Mouse (Mus musculus) ES-E14 (cell line): ENCODE results near the gene Asrgl1. TPM values are rescaled to one million over a fixed set of nuclear protein-coding genes. Genes with fewer than 3 reads are reported as not detected.

Experiments used
- DNase-seq: peaks from one replicate; pipeline ENCODE4 v3.0.0-alpha.2; 2013; ENCODE audit warnings: low read depth, low spot score
- H3K27ac ChIP-seq: 2 replicates; pipeline ENCODE4 v1.5.1; 2012; ENCODE audit warnings: low read depth, mild to moderate bottlenecking, low read length, moderate library complexity, mixed read lengths; ENCODE audit not compliant: poor library complexity, insufficient read depth, severe bottlenecking
- H3K36me3 ChIP-seq: 2 replicates; pipeline ENCODE4 v1.6.1; 2012; ENCODE audit warnings: mild to moderate bottlenecking, low read length, moderate library complexity, mixed read lengths; ENCODE audit not compliant: control insufficient read depth, poor library complexity, insufficient read depth, severe bottlenecking
- H3K4me1 ChIP-seq, 2 experiments: fragments of 150-350 bp in 1 of 2; sonication (generic) in 1 of 2; 2 replicates each; pipeline ENCODE4 v1.6.1; 2012; ENCODE audit warnings: low read length in 2 of 2, mild to moderate bottlenecking in 1 of 2, mixed read lengths in 1 of 2; ENCODE audit not compliant: control insufficient read depth in 2 of 2, insufficient read depth in 2 of 2, poor library complexity in 1 of 2
- H3K4me3 ChIP-seq, 2 experiments: fragments of 150-350 bp in 1 of 2; sonication (generic) in 1 of 2; 2 replicates each; pipeline ENCODE4 v1.5.1; 2012; ENCODE audit warnings: low read length in 2 of 2, low read depth in 1 of 2, mild to moderate bottlenecking in 1 of 2, mixed read lengths in 1 of 2; ENCODE audit not compliant: insufficient read depth in 1 of 2, poor library complexity in 1 of 2, severe bottlenecking in 1 of 2
- H3K9ac ChIP-seq: 2 replicates; pipeline ENCODE4 v1.6.1; 2012; ENCODE audit warnings: low read depth, mild to moderate bottlenecking, low read length, mixed read lengths; ENCODE audit not compliant: poor library complexity, insufficient read depth, severe bottlenecking
- H3K9me3 ChIP-seq: fragments of 150-350 bp; sonication (generic); 2 replicates; pipeline ENCODE4 v1.6.1; 2012; ENCODE audit warnings: low read depth, mild to moderate bottlenecking, low read length; ENCODE audit not compliant: control insufficient read depth, insufficient read depth
- CHD2 ChIP-seq: IDR thresholded peaks from 2 replicates; pipeline ENCODE4 v1.6.1; 2014; ENCODE audit warnings: mild to moderate bottlenecking, low read depth, low read length, inconsistent platforms
- HCFC1 ChIP-seq: IDR thresholded peaks from 2 replicates; pipeline ENCODE4 v1.6.1; 2012; ENCODE audit warnings: low read length, inconsistent platforms, borderline replicate concordance; ENCODE audit not compliant: insufficient read depth
- MAFK ChIP-seq: IDR thresholded peaks from 2 replicates; pipeline ENCODE4 v1.6.1; 2014; ENCODE audit warnings: mild to moderate bottlenecking, low read depth, low read length, inconsistent platforms; ENCODE audit not compliant: insufficient read depth
- ZC3H11A ChIP-seq: IDR thresholded peaks from 2 replicates; pipeline ENCODE4 v1.6.1; 2012; ENCODE audit warnings: low read depth, mild to moderate bottlenecking, inconsistent platforms, low read length, borderline replicate concordance
- ZNF384 ChIP-seq: IDR thresholded peaks from 2 replicates; pipeline ENCODE4 v1.6.1; 2012; ENCODE audit warnings: low read depth, low read length, inconsistent platforms
- in situ Hi-C, 2 experiments: fragments of 600-800 bp; cut with MboI; formaldehyde crosslinking; loops; one replicate each; pipeline ENCODE4 v1.15.1; 2025; ENCODE audit warnings: low sequenced_read_pairs in 2 of 2, inconsistent platforms in 1 of 2; ENCODE audit not compliant: unreplicated experiment in 2 of 2
- total RNA-seq: library from RNA; depleted of rRNA; stranded (reverse); fragments of 300-350 nt; gene quantifications from 2 replicates; pipeline ENCODE4 v1.2.3, GENCODE M21; 2012

Asrgl1 gene
- total RNA-seq, 1 experiment = 14.4 TPM

DNA sequence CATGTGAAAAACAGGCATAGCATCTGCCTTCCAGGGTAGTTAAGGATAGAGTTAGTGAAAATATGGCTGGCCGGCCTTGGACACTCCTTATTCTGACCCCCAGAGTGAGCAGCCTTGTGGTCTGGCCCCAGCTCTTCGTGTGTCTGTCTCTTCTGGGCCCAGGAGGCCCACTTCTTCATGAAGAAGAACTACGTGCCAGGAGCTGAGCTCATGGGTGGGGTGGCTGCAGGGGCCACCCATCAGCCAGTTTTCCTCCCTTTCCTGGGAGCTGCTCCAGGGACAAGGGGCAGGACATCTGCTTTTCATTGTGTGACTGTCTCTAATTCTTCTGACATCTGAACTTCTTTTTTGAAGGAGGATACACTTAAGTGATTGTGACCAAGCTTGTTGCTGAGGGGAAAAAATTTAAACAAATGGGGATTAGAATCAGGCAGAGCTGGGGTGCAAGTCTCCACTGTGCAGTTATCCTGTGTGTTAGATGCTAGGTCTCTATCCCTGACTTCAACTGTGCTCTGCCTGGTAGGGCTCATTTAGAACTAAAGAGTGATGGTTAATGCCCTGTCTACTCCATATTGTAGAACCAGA, 30.2 kb downstream of the Asrgl1 start:
- Histone ChIP-seq H3K27ac (no peak overlapping the region), H3K9ac (no peak overlapping the region), H3K36me3 (no peaks in the 10 kb centered on the region), H3K4me1 (peaks cover 5 to 14% of the 10 kb centered on the region in 2 experiments; a peak in 1 of 4 replicates), H3K9me3 (no peaks in the 10 kb centered on the region), H3K4me3 (no peak overlapping the region)
- TF ChIP-seq CHD2 = no peak
- no peak for TF ChIP-seq ZNF384
- TF ChIP-seq HCFC1 = no peak
- TF ChIP-seq MAFK = no peak
- no peak for TF ChIP-seq ZC3H11A
- in situ Hi-C loops = no loop called here
- DNase-seq = no peak

DNA sequence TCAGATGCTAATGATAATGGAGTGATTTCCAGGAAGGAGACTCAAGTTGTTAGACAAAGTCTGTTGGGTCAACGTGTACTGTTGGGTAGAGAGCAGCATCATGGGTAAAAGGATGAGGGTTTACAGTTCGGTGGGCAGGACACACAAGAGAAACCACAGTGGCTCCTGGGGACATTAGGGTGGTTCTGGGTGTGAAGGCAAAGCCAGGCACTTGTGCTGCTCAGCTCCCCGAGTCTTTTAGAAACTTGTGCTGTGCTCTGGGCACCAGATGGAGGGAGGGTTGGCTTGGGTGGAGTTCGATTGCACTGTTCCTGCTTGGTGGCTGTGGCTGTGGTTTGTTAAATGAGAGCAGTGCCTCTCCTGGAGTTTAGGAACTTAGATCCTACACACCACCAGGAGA, 31.4 kb downstream of the Asrgl1 start:
- Histone ChIP-seq H3K9me3 (no peaks in the 10 kb centered on the region), H3K9ac (no peak overlapping the region), H3K36me3 (no peaks in the 10 kb centered on the region), H3K27ac (no peak overlapping the region), H3K4me3 (no peak overlapping the region), H3K4me1 (peaks cover 5 to 14% of the 10 kb centered on the region in 2 experiments; a peak in 1 of 4 replicates)
- DNase-seq = no peak
- in situ Hi-C loops = no loop called here
- TF ChIP-seq ZNF384 (no peak), MAFK (no peak), ZC3H11A (no peak), CHD2 (no peak), HCFC1 (no peak)

- Histone ChIP-seq H3K4me1 (no peaks in the 10 kb centered on the region; a peak in 1 of 4 replicates), H3K36me3 (no peaks in the 10 kb centered on the region), H3K27ac (no peak overlapping the region), H3K9me3 (no peaks in the 10 kb centered on the region), H3K9ac (no peak overlapping the region), H3K4me3 (no peak overlapping the region)
- in situ Hi-C loops = no loop called here
- DNase-seq = no peak
- no peak for TF ChIP-seq MAFK
- no peak for TF ChIP-seq ZNF384
- no peak for TF ChIP-seq HCFC1
- TF ChIP-seq ZC3H11A = no peak
- no peak for TF ChIP-seq CHD2
Observed at GRCm38 (mm10) chr19:9101062-9101457, 34.4 kb downstream of the Asrgl1 start.

GRCm38 (mm10) chr19:9100297-9101061, 35.0 kb downstream of the Asrgl1 start:
- in situ Hi-C loops = no loop called here
- TF ChIP-seq MAFK = peak; percentile 97
- no peak for TF ChIP-seq CHD2

More at GRCm38 (mm10) chr19:9100297-9101061, 35.0 kb downstream of the Asrgl1 start:
- no peaks in the 10 kb centered on the region; a peak in 1 of 4 replicates for H3K4me1 ChIP-seq
- no peak for DNase-seq
- H3K9me3 ChIP-seq = no peaks in the 10 kb centered on the region
- H3K36me3 ChIP-seq = no peaks in the 10 kb centered on the region
- peak overlapping the region in 1 of 2 experiments; percentile 9; a peak in 1 of 4 replicates for H3K4me3 ChIP-seq
- H3K9ac ChIP-seq = peak overlapping the region; percentile 19; the same call in 1 of the 2 replicates
- H3K27ac ChIP-seq = no peak overlapping the region
